Mouse (Mus musculus) ES-E14 (cell line): Measurements from ENCODE around the gene Sod3. TPM values are rescaled to one million over a fixed set of nuclear protein-coding genes. Genes with fewer than 3 reads are reported as not detected.

Source experiments
- DNase-seq: peaks from one replicate; pipeline ENCODE4 v3.0.0-alpha.2; 2013; ENCODE audit warnings: low read depth, low spot score
- H3K27ac ChIP-seq: 2 replicates; pipeline ENCODE4 v1.5.1; 2012; ENCODE audit warnings: low read depth, mild to moderate bottlenecking, low read length, moderate library complexity, mixed read lengths; ENCODE audit not compliant: poor library complexity, insufficient read depth, severe bottlenecking
- H3K36me3 ChIP-seq: 2 replicates; pipeline ENCODE4 v1.6.1; 2012; ENCODE audit warnings: mild to moderate bottlenecking, low read length, moderate library complexity, mixed read lengths; ENCODE audit not compliant: control insufficient read depth, poor library complexity, insufficient read depth, severe bottlenecking
- H3K4me1 ChIP-seq, 2 experiments: fragments of 150-350 bp in 1 of 2; sonication (generic) in 1 of 2; 2 replicates each; pipeline ENCODE4 v1.6.1; 2012; ENCODE audit warnings: low read length in 2 of 2, mild to moderate bottlenecking in 1 of 2, mixed read lengths in 1 of 2; ENCODE audit not compliant: control insufficient read depth in 2 of 2, insufficient read depth in 2 of 2, poor library complexity in 1 of 2
- H3K4me3 ChIP-seq, 2 experiments: fragments of 150-350 bp in 1 of 2; sonication (generic) in 1 of 2; 2 replicates each; pipeline ENCODE4 v1.5.1; 2012; ENCODE audit warnings: low read length in 2 of 2, low read depth in 1 of 2, mild to moderate bottlenecking in 1 of 2, mixed read lengths in 1 of 2; ENCODE audit not compliant: insufficient read depth in 1 of 2, poor library complexity in 1 of 2, severe bottlenecking in 1 of 2
- H3K9ac ChIP-seq: 2 replicates; pipeline ENCODE4 v1.6.1; 2012; ENCODE audit warnings: low read depth, mild to moderate bottlenecking, low read length, mixed read lengths; ENCODE audit not compliant: poor library complexity, insufficient read depth, severe bottlenecking
- H3K9me3 ChIP-seq: fragments of 150-350 bp; sonication (generic); 2 replicates; pipeline ENCODE4 v1.6.1; 2012; ENCODE audit warnings: low read depth, mild to moderate bottlenecking, low read length; ENCODE audit not compliant: control insufficient read depth, insufficient read depth
- CHD2 ChIP-seq: IDR thresholded peaks from 2 replicates; pipeline ENCODE4 v1.6.1; 2014; ENCODE audit warnings: mild to moderate bottlenecking, low read depth, low read length, inconsistent platforms
- HCFC1 ChIP-seq: IDR thresholded peaks from 2 replicates; pipeline ENCODE4 v1.6.1; 2012; ENCODE audit warnings: low read length, inconsistent platforms, borderline replicate concordance; ENCODE audit not compliant: insufficient read depth
- MAFK ChIP-seq: IDR thresholded peaks from 2 replicates; pipeline ENCODE4 v1.6.1; 2014; ENCODE audit warnings: mild to moderate bottlenecking, low read depth, low read length, inconsistent platforms; ENCODE audit not compliant: insufficient read depth
- ZC3H11A ChIP-seq: IDR thresholded peaks from 2 replicates; pipeline ENCODE4 v1.6.1; 2012; ENCODE audit warnings: low read depth, mild to moderate bottlenecking, inconsistent platforms, low read length, borderline replicate concordance
- ZNF384 ChIP-seq: IDR thresholded peaks from 2 replicates; pipeline ENCODE4 v1.6.1; 2012; ENCODE audit warnings: low read depth, low read length, inconsistent platforms
- in situ Hi-C, 2 experiments: fragments of 600-800 bp; cut with MboI; formaldehyde crosslinking; loops; one replicate each; pipeline ENCODE4 v1.15.1; 2025; ENCODE audit warnings: low sequenced_read_pairs in 2 of 2, inconsistent platforms in 1 of 2; ENCODE audit not compliant: unreplicated experiment in 2 of 2
- total RNA-seq: library from RNA; depleted of rRNA; stranded (reverse); fragments of 300-350 nt; gene quantifications from 2 replicates; pipeline ENCODE4 v1.2.3, GENCODE M21; 2012

The Sod3 gene
- total RNA-seq, 1 experiment = not detected

DNA sequence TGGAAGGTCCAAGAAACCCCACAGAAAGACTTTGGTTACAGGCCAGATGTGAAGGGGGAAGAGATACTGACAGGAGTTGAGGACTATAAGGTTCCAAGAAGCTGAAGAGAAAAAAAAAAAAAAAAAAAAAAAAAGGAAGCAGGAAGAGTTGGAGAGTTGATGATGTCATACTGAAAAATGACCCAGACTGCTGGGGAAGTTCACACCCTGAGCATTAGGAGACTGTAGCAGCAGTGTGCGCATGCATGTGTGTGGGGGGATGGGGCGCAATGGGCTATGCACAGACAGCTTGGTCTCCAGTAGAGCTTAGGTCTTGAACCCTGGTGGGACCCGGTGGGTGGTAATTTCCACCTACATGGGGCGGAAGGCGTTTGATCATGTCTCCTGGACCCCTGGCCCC is 20.2 kb downstream of the Sod3 start:
- in situ Hi-C loops = no loop called here
- no peaks in the 10 kb centered on the region for H3K4me1 ChIP-seq
- H3K27ac ChIP-seq = no peak overlapping the region
- no peak overlapping the region for H3K9ac ChIP-seq
- no peak for DNase-seq
- H3K4me3 ChIP-seq = no peak overlapping the region
- H3K9me3 ChIP-seq = no peaks in the 10 kb centered on the region
- H3K36me3 ChIP-seq = no peaks in the 10 kb centered on the region
- no peak for TF ChIP-seq HCFC1
- no peak for TF ChIP-seq CHD2
- no peak for TF ChIP-seq ZNF384
- TF ChIP-seq ZC3H11A = no peak
- TF ChIP-seq MAFK = no peak

DNA sequence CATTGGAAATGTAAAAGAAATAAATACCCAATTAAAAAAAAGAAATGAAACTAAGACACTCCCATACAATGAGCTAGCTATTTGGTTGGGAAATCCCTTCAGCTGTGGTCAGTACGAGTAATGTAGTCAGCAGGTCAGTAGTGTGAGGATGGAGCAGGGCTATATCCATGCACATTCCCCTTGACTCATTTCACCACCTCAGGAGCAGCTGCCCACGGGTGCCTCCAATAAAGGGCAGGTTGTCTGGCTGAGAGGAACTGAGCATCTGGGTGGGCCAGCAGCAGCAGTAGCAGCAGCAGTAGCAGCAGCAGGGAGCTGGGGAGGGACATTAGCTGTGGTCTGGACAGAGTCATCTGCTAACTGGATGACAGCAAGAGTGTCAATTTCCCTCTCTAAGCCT is 22.4 kb downstream of the Sod3 start:
- Histone ChIP-seq H3K36me3 (no peaks in the 10 kb centered on the region), H3K4me3 (no peak overlapping the region), H3K9ac (no peak overlapping the region), H3K4me1 (no peaks in the 10 kb centered on the region), H3K9me3 (no peaks in the 10 kb centered on the region), H3K27ac (no peak overlapping the region)
- no peak for DNase-seq
- in situ Hi-C loops = no loop called here
- TF ChIP-seq MAFK (no peak), HCFC1 (no peak)

DNA sequence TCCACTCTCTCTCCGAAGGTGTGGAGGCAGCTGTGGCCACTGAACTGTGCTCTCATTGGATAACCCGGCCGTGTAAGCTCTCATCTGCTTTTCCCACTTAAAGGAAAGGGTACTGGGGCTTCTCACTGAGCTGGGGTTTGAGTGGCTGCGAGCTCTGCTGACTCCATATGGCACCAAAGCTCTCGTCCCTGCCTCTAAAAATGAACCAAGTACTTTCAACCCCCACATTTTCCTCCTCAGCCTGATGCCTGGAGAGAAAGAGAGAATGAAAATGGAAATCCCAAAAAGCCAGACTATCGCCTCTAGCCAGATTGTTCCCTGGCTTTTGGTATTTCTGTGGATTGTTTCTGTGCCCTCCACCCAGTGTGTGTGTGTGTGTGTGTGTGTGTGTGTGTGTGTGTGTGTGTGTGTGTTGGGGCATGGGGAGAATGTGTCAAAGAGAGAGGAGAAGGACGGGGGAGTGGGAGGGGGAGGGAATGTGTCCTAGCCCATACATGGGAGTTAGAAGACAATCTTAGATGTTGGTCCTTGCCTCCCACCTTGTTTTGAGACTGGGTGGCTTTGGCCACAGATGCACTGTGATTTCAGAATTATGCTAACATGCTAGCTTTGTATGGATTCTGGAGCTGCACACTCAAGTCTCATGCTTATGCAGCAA is 24.6 kb downstream of the Sod3 start:
- TF ChIP-seq ZC3H11A = no peak
- TF ChIP-seq ZNF384 = no peak
- TF ChIP-seq CHD2 = no peak
- TF ChIP-seq MAFK = no peak
- TF ChIP-seq HCFC1 = no peak
- in situ Hi-C loops = no loop called here

DNA sequence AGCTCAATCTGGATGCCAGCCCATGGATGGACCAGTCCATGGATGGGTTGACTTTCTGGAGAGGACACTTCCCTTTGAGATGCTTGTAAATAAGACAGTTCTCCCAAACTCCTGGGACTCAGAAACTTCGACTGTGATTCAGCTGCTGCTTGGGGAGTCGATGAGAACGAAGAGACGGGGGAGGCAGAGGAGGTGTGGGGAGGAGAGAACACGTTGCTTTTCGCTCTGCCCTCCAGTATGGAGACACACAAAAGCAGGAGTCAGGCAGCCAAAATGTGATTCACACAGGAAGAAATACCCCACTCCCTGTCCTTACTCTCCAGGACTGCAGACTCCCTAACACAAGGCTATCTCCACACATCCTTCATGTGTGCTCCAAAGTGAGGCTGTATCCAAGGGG is 26.8 kb downstream of the Sod3 start:
- H3K9ac ChIP-seq = no peak overlapping the region
- no peak overlapping the region for H3K4me3 ChIP-seq
- DNase-seq = no peak
- no peaks in the 10 kb centered on the region for H3K4me1 ChIP-seq
- no peaks in the 10 kb centered on the region for H3K9me3 ChIP-seq
- no peak overlapping the region for H3K27ac ChIP-seq
- in situ Hi-C loops = no loop called here
- no peaks in the 10 kb centered on the region for H3K36me3 ChIP-seq
- TF ChIP-seq ZNF384 (no peak), MAFK (no peak), CHD2 (no peak), ZC3H11A (no peak), HCFC1 (no peak)

More for the DNA sequence above, 24.6 kb downstream of the Sod3 start:
- Histone ChIP-seq H3K9ac (no peak overlapping the region), H3K9me3 (no peaks in the 10 kb centered on the region), H3K27ac (no peak overlapping the region), H3K36me3 (no peaks in the 10 kb centered on the region), H3K4me1 (no peaks in the 10 kb centered on the region), H3K4me3 (no peak overlapping the region)
- DNase-seq = no peak

DNA sequence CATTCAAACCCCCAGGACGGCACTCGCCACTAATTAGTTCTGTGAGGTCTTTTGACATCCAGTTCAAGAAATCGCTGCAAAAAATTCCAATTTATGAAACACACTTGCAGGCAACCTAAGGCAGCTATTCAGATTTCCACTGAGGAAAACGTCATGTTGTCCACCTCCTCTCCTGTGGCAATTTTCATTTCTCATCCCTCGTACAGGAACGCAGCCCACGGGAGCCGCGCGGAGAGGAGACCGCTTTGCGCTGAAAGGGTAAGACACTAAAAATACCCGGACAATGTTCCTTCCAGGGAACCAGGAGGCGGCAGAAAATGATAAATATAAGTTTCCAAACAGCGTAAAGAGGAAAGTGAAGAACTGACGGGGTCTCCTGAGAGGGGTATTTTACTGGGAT is 27.9 kb downstream of the Sod3 start:
- in situ Hi-C loops = no loop called here
- Histone ChIP-seq H3K27ac (no peak overlapping the region), H3K4me1 (no peaks in the 10 kb centered on the region), H3K4me3 (no peak overlapping the region), H3K9ac (no peak overlapping the region), H3K36me3 (no peaks in the 10 kb centered on the region), H3K9me3 (no peaks in the 10 kb centered on the region)
- no peak for DNase-seq
- TF ChIP-seq CHD2 (no peak), ZC3H11A (no peak), MAFK (no peak), ZNF384 (no peak), HCFC1 (no peak)
